Mouse (Mus musculus) CD8-positive naive resting alpha-beta T cell, adult 2 months (primary cell): ENCODE data around the gene Scnn1b.

Experiments used
- DNase-seq, 2 experiments: peaks; one replicate each; pipeline ENCODE4 v3.0.0; 2022; ENCODE audit warnings: low read depth in 2 of 2, low spot score in 2 of 2

Scnn1b gene

GRCm38 (mm10) chr7:121912250-121912649, 47.4 kb downstream of the Scnn1b start:
- DNase-seq = no peak

DNA sequence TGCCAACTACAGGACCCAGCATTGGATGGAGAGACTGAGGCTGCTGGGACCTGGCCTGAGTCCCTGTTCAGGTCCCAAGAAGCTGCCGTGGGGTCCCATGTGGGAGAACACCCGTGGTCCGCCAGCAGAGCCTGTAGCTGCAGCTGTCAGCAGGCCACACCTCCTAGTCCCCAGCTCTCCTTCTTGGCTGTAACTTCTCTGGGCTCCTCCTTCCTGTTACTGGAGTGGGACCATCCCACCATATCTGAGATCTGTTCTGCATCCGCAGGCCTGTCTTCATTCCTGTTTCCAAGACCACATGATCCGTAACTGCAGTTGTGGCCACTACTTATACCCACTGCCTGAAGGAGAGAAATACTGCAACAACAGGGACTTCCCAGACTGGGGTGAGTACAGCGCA, 49.1 kb downstream of the Scnn1b start:
- no peak for DNase-seq

- no peak for DNase-seq
Measured at GRCm38 (mm10) chr7:121924361-121924760, 59.5 kb downstream of the Scnn1b start.

- no peak for DNase-seq
Measured at GRCm38 (mm10) chr7:121927882-121928281, 63.0 kb downstream of the Scnn1b start.

DNA sequence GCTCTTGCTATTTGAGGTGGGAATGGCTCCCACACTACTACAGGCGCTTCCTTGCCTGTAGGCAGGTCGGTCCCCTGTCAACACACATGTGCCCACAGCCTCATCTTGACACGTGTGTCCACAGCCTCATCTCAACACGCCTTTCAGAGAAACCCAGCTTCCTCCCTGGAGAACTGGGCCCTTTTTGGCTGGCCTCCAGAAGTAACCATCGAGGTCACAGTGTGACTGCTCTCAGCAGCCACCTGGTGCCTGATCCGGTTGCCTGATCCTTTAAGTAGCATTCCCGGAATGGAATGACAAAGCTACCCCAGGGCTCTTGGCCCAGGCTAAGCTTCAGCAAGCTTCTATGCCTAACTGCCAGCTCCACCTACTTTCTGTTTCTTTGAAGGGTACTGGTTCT, 66.4 kb downstream of the Scnn1b start:
- no peak for DNase-seq

DNA sequence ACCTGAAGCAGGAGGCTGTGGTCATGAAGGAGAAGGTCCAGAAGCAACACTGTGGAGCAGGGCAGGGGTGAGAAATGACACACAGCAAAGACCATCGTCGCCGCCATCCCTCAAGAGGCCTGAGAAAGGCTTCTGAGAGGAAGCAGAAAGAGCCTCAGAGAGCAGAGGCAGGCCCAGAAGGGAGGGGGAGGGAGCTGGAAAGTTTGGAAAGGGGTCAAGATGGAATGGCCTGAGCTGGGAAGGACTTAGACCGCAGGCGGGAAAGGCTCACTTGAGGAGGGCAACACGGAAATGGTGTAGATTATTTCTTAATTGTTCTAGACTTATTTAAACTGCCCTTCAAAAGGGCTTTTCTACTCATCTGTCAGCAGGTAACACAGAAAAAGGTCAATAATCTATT, 68.8 kb downstream of the Scnn1b start:
- DNase-seq = no peak

GRCm38 (mm10) chr7:121934346-121934745, 69.5 kb downstream of the Scnn1b start:
- DNase-seq = no peak

DNA sequence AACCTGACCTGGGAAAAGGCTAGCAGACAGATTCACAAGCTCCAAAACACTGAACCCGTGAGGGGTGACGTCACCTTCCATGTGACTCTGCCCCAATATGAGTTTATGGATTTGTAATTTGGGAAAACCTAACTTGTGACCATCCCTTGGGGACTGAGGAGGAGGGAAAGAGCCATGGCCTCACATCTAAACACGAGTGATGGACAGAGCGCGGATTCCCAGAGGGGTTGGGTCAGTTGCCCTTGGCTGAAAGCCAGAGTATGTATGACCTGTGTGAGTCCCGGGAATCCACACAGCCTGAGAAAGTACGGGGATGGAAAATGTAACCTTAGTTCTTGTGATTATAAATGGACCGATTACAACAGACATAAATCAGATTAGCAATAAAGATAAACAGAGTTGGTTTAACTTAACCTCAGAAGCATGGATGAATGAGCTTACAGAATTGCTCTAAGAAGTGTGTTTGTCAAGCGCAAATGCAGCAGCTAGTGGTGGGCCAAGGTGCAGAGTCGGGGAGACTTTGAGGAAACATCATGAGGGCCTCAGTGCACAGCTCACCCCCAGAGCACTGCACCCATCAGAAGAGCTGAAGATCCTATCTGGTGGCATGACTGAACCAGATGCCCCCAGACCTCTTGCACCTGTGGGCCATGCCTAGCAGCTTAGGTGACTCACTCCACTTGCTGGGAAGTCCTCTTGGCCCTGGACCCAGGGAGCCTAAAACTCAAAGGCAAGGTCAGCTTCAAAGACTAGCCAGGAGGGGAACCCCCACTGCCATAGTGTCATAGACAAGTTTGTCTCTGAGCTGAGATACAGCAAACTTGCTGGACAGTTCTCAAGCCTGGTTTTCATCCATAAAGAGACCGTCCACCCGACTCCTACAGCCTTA, 71.3 kb downstream of the Scnn1b start:
- DNase-seq = no peak

DNA sequence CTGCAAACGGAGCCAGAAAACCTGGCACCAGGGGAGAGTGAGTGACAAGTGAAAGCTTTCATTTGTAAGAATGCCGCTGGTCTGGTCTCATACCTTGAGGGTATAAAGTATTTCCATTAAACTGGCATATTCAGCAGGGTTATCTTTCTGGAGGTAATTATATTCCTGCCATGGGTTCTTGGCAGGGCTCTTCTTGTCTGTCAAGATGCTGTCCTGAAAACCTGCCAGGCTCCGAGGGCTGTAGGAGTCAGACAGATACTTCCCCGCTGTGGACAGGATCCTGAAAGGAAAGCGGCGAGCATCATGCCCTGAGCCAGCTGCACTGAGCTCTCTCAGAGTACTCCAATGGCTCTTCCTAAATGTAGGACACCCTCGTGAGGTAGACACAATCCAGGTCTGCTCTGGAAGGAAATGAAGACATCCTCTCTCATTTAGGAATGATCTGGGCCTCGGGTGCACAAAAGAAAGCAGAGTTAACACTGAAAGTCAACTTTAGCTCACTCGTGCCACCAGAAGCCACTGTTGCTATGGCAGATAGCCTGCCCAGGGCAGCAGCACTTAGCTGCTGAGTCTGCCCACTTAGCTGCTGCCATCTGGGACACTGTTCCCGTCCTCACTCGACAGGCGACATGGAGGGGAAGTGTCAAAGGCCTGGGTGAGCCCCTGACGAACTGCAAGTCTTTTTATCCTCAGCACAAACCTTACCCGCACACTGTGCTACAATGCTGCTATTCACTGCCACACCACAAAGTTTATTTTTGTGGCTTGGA, 72.2 kb downstream of the Scnn1b start:
- DNase-seq = no peak

GRCm38 (mm10) chr7:121938124-121938891, 73.5 kb downstream of the Scnn1b start:
- no peak for DNase-seq

GRCm38 (mm10) chr7:121939244-121939643, 74.4 kb downstream of the Scnn1b start:
- DNase-seq = no peak

GRCm38 (mm10) chr7:121939729-121940128, 74.9 kb downstream of the Scnn1b start:
- DNase-seq = no peak

DNA sequence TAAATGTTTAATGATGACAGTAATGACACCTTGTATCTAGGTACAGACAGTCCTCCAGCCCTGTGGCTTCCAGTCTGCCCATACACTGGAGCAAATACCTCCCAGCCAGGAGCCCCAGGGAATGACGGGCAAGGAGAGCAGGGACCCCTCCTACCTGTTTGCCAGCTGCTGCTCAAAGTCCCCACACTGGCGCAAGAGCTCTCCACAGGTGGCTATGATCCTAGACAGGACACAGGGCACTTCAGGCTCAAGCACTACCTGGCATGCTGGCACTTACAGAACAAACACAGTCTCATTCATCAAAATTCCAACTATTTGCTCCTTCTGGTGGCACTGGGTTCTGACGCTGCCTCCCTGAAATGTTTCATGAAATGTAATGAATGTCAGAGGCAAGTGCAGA, 76.2 kb downstream of the Scnn1b start:
- DNase-seq = no peak

DNA sequence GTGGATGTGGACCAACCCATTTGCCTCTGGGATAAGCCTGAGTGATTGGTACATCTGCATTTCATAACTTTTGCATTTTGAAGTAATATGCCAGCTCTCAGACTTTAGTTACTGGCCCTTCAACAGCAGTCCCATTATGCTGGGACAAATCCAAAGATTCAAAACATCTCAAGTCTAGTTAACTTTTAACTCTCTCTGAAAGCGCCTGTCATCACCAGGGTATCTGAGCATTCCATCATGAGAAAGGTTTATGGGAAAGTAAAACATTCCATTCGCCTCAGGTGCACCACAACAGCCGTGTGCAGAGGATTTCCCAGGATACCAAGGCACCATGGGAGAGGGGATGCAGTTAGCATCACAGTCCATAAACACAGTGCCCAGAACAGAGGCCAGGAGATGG, 76.8 kb downstream of the Scnn1b start:
- no peak for DNase-seq

- DNase-seq = no peak
Measured at GRCm38 (mm10) chr7:121942371-121942770, 77.5 kb downstream of the Scnn1b start.

- DNase-seq = no peak
Measured at GRCm38 (mm10) chr7:121946196-121946595, 81.4 kb downstream of the Scnn1b start.

DNA sequence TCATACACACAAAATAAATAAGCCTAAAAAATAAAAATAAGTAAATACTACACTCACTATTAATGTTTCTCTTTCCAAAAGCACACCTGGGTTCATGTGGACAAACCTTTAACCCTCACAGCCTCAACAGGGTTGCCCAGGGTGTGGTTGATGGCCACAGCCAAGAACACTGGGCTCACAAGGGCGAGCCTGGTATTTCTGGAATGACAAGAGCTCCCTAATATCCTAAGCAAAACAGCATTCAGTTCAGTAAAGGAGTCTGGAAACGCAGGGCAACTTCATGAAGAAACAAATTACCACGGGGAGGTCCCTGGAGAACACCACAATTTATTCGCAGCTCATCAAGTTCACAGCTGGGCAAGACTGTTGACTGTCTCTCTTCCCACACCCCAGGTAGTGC, 82.7 kb downstream of the Scnn1b start:
- DNase-seq = no peak

GRCm38 (mm10) chr7:121954891-121955669, 90.2 kb downstream of the Scnn1b start:
- DNase-seq = no peak

DNA sequence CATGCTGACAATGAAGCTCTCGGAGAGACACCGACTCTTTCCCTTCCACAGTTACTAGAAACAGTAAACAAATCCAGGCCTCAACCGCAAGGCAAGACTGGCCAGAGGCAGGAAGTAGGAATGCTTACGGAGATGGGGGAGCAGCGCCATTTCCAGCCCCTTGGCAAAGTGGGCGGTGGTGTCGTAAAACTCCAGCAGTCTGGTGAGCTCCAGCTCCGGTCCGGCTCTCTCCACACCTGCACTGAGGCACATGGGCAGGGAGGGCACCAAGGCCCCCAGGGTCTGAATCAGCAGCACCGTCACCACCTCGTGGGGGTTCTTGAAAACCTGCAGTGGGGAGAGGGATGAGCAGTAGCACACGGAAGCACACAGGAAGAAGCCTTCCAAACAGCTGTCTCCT, 91.0 kb downstream of the Scnn1b start:
- no peak for DNase-seq

- DNase-seq = no peak
Measured at GRCm38 (mm10) chr7:121961913-121962570, 97.2 kb downstream of the Scnn1b start.
